Mouse (Mus musculus) bone marrow macrophage, adult 2 months (primary cell): ENCODE measurements at regions not wholly inside any gene's neighbourhood (a gene's known extent, or its start where the extent isn't known, plus 50 kb on each side); places are given as distances from the start of the nearest gene placed in this dataset.

Experiments used
- CTCF ChIP-seq: IDR thresholded peaks from 2 replicates; pipeline ENCODE4 v1.5.1; 2012; ENCODE audit warnings: low read depth, mild to moderate bottlenecking, low read length, moderate library complexity
- POLR2A ChIP-seq: IDR thresholded peaks from 2 replicates; pipeline ENCODE4 v1.6.1; 2012; ENCODE audit warnings: mild to moderate bottlenecking, low read depth, low read length, borderline replicate concordance

DNA sequence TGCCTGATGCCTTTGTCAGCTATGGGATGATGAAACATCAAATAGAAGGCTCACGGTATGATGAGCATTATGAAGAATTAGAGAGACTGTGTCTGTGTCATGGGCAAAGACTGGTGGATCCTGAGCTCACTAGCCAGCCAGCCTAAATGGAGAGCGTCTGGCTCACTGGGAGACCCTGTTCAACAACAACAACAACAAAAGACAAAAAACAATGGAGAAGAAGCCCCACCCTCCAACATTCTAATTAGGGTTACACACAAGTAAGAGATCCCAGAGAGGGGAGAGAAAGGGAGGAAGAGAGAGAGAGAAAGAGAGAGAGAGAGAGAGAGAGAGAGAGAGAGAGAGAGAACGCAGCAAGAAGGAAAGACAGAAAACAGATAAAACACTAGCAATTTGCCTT lies 79.6 kb upstream of the Cntn1 start:
- no peak for TF ChIP-seq CTCF
- no peak for TF ChIP-seq POLR2A
